Mouse (Mus musculus) hindbrain, embryonic 16.5 days (tissue): ENCODE data around the gene Kdelr1. TPM values are rescaled to one million over a fixed set of nuclear protein-coding genes. Genes with fewer than 3 reads are reported as not detected.
A peak's percentile ranks its signal among the peaks of the same experiment; 100 is the strongest.

Experiments used
- ATAC-seq: fragments of 200-750 bp; cut with Nextera tagmentation; 2 replicates; pipeline ENCODE4 v1.8.0; 2017; ENCODE audit warnings: moderate TSS enrichment, moderate library complexity
- H3K27ac ChIP-seq: fragments of 300-500 bp; sonication (generic); 2 replicates; pipeline ENCODE4 v1.5.1; 2014; ENCODE audit warnings: low read depth, mild to moderate bottlenecking, control low read depth, low read length, moderate library complexity
- H3K27me3 ChIP-seq: fragments of 300-500 bp; sonication (generic); replicated peaks from 2 replicates; pipeline ENCODE4 v1.6.1; 2014; ENCODE audit warnings: low read length; ENCODE audit not compliant: control insufficient read depth, insufficient read depth
- H3K36me3 ChIP-seq: fragments of 300-500 bp; sonication (generic); 2 replicates; pipeline ENCODE4 v1.6.1; 2014; ENCODE audit warnings: mild to moderate bottlenecking, low read length, moderate library complexity, mixed read lengths; ENCODE audit not compliant: control insufficient read depth, insufficient read depth
- H3K4me1 ChIP-seq: fragments of 300-500 bp; sonication (generic); 2 replicates; pipeline ENCODE4 v1.6.1; 2014; ENCODE audit warnings: low read depth, low read length; ENCODE audit not compliant: control insufficient read depth, insufficient read depth
- H3K4me2 ChIP-seq: fragments of 300-500 bp; sonication (generic); 2 replicates; pipeline ENCODE4 v1.6.1; 2014; ENCODE audit warnings: mild to moderate bottlenecking, low read length, control low read depth, moderate library complexity
- H3K4me3 ChIP-seq: fragments of 300-500 bp; sonication (generic); 2 replicates; pipeline ENCODE4 v1.5.1; 2014; ENCODE audit warnings: mild to moderate bottlenecking, low read length, control low read depth, moderate library complexity
- H3K9ac ChIP-seq: fragments of 300-500 bp; sonication (generic); 2 replicates; pipeline ENCODE4 v1.6.1; 2014; ENCODE audit warnings: low read depth, mild to moderate bottlenecking, control low read depth, low read length, moderate library complexity
- H3K9me3 ChIP-seq: fragments of 300-500 bp; sonication (generic); 2 replicates; pipeline ENCODE4 v1.6.1; 2014; ENCODE audit warnings: mild to moderate bottlenecking, low read length, moderate library complexity; ENCODE audit not compliant: control insufficient read depth
- WGBS: fragments of 180-500 bp; shearing (Covaris S2); extraction: QIAGEN DNeasy Blood & Tissue Kit; methylation state at CpG from one replicate; pipeline ENCODE4 v1.1.7; 2014; 5-methylcytosine and 5-hydroxymethylcytosine counted together
- polyA plus RNA-seq: library from polyadenylated mRNA; unstranded; fragments of >200 nt; fragmentation: Nextera tagmentation; extraction: Ambion mirVana; gene quantifications from 2 replicates; pipeline ENCODE4 v1.2.1, GENCODE M21; 2015

The Kdelr1 gene
- polyA plus RNA-seq, 1 experiment from 2014 or later: 54.5 TPM

DNA sequence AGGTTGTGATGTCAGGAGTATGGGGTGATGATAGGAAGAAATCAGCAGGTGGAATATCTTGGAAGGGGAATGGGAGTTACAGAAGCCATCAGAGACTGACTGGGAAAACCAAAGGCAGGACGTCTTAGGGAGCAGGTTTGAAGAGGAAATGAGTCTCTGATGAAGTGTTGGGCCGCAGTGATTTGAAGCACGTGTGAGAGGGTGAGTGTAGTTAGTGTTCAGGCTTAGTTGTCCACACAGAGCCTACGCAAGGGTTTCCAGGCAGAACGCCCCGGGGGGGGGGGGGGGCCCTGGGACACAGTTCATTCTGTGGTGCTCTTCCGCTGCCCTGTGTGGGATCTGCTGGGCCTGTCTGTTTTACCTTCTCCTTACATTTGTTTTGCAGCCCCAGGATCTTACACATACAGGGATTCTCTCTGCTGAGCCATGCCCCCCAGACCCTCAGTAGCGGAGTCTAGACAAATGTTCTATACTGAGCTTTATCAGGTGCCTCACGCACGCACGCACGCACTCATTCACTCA lies 30.0 kb downstream of the Kdelr1 start:
- peaks cover 5% of the 10 kb centered on the region for H3K4me1 ChIP-seq
- no peak overlapping the region for H3K9ac ChIP-seq
- H3K9me3 ChIP-seq: no peaks in the 10 kb centered on the region
- H3K36me3 ChIP-seq: no peaks in the 10 kb centered on the region
- H3K27ac ChIP-seq: no peak overlapping the region
- 79% methylated on average over 10 of the region's 12 CpGs for WGBS
- no peak for ATAC-seq
- H3K4me2 ChIP-seq: no peak overlapping the region
- H3K4me3 ChIP-seq: no peak overlapping the region
- no peaks in the 10 kb centered on the region for H3K27me3 ChIP-seq

DNA sequence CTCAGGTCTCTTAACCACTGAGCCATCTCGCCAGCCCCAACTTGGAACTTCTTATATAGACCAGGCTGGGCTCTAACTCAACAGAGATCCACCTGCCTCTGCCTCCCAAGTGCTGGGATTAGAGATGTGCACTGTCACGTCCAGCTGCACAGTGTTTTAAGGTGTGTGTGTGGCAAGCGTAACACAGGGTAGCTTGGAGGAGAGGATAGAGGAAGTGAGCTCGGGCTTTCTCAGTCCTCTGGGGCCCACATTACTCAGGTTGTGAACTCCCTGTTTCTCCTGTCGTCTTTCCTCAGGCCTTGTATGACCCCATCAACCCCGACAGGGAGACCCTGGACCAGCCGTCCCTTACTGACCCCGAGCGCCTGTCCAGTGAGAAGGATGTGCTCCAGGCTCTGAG lies 34.0 kb downstream of the Kdelr1 start:
- Histone ChIP-seq H3K36me3 (peaks cover 10% of the 10 kb centered on the region), H3K9ac (no peak overlapping the region), H3K4me1 (no peaks in the 10 kb centered on the region), H3K9me3 (no peaks in the 10 kb centered on the region), H3K27me3 (no peaks in the 10 kb centered on the region), H3K4me3 (no peak overlapping the region), H3K4me2 (no peak overlapping the region), H3K27ac (no peak overlapping the region)
- no peak for ATAC-seq
- WGBS: 90% methylated on average over 9 of the region's 9 CpGs

DNA sequence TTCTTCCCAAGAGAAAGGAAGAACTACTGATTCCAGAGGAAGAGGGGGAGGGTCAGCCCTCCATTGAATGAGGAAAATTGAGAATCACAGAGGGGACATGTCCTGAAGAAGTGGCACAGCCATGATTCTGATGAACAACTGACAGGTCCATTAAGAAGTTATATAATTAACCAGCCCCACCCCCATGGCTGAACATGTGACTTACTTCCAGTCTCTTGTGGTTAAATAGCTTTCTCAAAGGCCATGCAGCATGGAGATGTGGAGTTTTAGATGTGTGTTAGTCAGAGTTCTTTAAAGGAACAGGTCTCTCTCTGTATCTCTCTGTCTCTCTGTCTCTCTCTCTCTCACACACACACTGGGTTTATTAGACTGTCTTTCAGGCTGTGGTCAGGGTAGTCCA lies 35.8 kb downstream of the Kdelr1 start:
- H3K9me3 ChIP-seq: no peaks in the 10 kb centered on the region

DNA sequence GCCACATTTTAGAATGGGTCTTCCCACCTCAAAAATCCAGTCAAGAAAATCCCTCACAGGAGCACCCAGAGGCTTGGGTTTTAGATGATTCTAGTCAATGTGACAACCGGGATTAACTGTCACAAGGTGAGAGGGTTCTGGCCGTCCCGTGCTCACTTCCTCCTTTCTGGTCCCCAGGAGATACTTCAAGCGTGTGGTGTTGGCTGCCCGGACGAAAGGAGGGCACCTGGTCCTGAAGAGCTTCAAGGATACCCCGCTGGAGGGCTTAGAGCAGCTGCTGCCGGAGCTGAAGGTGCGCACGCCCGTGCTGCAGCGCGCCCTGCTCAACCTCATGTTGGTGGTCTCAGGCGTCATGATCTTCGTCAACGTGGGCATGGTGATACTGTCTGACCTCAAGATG lies 36.6 kb downstream of the Kdelr1 start:
- Histone ChIP-seq H3K27me3 (no peaks in the 10 kb centered on the region), H3K9ac (no peak overlapping the region), H3K4me3 (no peak overlapping the region), H3K4me2 (no peak overlapping the region), H3K27ac (no peak overlapping the region), H3K9me3 (no peaks in the 10 kb centered on the region), H3K36me3 (peaks cover 10% of the 10 kb centered on the region), H3K4me1 (no peaks in the 10 kb centered on the region)
- no peak for ATAC-seq
- 92% methylated on average over 16 of the region's 16 CpGs for WGBS

More for the DNA sequence above, 35.8 kb downstream of the Kdelr1 start:
- Histone ChIP-seq H3K9ac (no peak overlapping the region), H3K27me3 (no peaks in the 10 kb centered on the region), H3K4me2 (no peak overlapping the region), H3K27ac (no peak overlapping the region), H3K4me3 (no peak overlapping the region), H3K36me3 (peaks cover 10% of the 10 kb centered on the region), H3K4me1 (no peaks in the 10 kb centered on the region)
- ATAC-seq: no peak

DNA sequence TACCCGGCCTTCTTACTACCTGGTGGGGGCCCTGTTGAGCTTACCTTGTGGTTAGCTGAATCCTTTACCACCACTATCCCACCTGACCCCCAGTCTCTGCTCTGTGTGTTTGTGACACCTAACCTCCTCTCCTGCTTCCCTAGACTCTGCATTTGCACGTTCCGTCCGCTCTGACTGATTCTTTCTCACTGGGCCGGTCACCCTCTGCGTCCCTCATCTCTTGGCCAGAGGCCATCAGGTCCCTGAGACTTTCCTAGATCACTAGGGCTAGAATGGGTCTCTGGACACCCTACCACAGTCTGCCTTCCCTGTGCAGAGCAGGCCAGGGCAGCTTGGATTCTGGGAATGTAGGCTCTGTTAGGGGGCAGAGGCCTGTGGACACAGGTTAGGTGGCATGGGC lies 41.5 kb downstream of the Kdelr1 start:
- Histone ChIP-seq H3K4me3 (no peak overlapping the region), H3K9me3 (no peaks in the 10 kb centered on the region), H3K9ac (no peak overlapping the region), H3K36me3 (peaks cover 10% of the 10 kb centered on the region), H3K4me2 (no peak overlapping the region), H3K27me3 (no peaks in the 10 kb centered on the region), H3K27ac (no peak overlapping the region), H3K4me1 (peaks cover 19% of the 10 kb centered on the region)
- ATAC-seq: no peak
- 82% methylated on average over 6 of the region's 6 CpGs for WGBS

DNA sequence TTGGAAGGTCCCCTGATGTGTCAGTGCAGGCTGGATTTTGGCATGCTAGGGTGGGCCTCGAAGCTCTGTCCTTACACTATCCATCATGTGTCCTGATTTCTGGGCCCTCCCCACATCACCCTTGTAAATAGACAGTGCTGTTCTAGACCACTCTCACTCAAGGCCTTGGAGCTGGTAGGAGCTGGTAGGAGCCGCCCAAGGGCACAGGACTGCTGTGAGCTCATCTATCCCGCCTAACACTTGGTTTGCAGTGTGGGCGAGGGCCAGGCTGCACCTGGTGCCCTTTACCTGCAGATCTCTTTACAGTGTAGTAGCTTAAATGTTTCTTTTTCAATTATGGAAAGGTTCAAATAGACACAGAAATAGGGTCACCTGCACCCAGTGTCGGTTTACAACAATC lies 42.4 kb downstream of the Kdelr1 start:
- WGBS: 86% methylated on average over 5 of the region's 5 CpGs
- no peak overlapping the region for H3K4me3 ChIP-seq
- no peaks in the 10 kb centered on the region for H3K27me3 ChIP-seq
- H3K4me2 ChIP-seq: no peak overlapping the region
- H3K9ac ChIP-seq: no peak overlapping the region
- peaks cover 19% of the 10 kb centered on the region for H3K4me1 ChIP-seq
- peaks cover 3% of the 10 kb centered on the region for H3K36me3 ChIP-seq
- no peak for ATAC-seq
- no peak overlapping the region for H3K27ac ChIP-seq
- H3K9me3 ChIP-seq: no peaks in the 10 kb centered on the region

DNA sequence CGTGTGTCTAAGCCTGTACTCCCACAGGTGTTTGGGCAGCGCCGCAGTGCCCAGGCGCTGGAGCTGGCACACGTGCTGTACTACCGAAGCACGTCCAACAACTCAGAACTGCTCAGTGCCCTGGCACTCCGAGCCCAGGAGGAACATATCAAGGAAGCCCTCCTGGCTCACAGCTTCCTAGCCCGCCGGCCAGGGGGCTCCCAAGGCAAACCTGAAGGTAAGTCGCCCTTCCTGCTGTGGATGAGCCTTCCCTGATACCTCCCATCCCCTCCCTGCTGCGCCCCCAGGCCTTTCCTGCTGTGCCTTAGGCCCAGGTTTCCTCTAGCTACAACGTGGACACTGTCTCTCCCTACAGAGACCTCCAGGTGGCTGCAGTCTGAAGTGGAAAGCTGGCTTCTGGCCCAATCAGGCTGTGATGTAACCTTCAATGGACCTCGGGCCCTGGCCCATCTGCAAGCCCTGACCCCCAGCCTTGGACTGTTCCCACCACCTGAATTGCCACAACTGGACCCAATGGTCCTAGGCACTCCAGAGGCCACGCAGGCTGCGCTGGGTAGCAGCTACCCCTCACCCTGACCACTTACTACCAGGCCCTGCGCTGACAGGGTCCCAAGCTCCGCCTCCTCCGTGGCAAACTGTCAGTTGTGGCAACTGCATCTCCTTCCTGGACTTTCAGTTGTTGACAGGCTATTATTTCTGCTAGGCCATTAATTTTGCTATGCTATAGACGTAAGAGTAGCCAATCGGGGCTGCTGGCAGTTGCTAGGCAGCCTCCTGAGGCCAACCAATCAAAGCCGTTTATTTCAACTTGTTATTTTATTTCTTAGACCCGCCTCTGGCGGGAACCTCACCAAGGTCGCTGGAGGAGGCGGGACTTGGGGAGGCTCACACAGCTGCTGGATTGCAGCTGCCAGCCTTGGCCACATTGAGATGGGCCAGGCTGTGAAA lies 43.8 kb downstream of the Kdelr1 start:
- ATAC-seq: peak; percentile 90
- 33% methylated on average over 26 of the region's 26 CpGs for WGBS
- H3K27me3 ChIP-seq: no peaks in the 10 kb centered on the region

DNA sequence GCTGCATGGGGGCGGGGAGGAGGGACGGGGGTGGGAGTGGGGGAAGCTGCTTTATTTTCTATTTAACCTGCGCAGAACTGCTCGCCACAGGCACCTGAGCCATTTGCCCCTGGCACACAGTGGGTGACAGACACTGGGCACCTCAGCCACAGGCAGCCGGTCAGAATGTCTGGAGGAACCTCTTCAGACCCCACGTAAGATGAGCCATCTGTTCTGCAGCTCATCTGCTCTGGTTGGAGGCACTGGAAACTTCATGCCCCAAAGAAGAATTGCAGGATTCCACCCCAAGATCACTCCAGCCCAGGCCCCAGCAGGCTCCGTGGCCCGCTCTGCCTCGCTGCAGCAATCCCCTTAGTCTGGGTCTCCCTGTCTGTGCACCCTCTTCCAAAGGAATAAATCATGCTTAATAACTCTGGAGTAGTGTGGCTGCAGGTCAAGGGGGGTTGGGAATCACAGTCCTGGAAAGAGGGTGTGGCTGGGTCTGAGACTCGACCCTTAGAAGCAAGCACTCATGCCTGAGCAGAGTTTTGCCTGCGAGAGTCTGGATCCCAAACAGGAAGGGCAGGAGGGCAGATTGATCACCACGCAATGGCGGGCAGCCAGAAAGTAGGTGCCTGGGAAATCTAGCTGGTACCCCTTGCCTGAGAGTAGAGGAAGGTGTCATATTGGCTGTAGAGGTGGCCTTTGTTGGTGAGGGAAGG lies 44.6 kb downstream of the Kdelr1 start:
- H3K4me3 ChIP-seq: peak overlapping the region; percentile 31
- no peaks in the 10 kb centered on the region for H3K27me3 ChIP-seq
- peak overlapping the region; percentile 56 for H3K4me2 ChIP-seq
- 28% methylated on average over 13 of the region's 13 CpGs for WGBS
- H3K4me1 ChIP-seq: peaks cover 19% of the 10 kb centered on the region
- H3K27ac ChIP-seq: peak overlapping the region; percentile 86
- H3K9me3 ChIP-seq: no peaks in the 10 kb centered on the region
- H3K36me3 ChIP-seq: no peaks in the 10 kb centered on the region
- ATAC-seq: peak; percentile 12
- H3K9ac ChIP-seq: peak overlapping the region; percentile 59

More for the DNA sequence above, 43.8 kb downstream of the Kdelr1 start:
- Histone ChIP-seq H3K4me3 (peak overlapping the region; percentile 31), H3K36me3 (no peaks in the 10 kb centered on the region), H3K9me3 (no peaks in the 10 kb centered on the region), H3K27ac (peak overlapping the region; percentile 86), H3K4me2 (peak overlapping the region; percentile 56), H3K9ac (peak overlapping the region; percentile 59), H3K4me1 (peaks cover 19% of the 10 kb centered on the region)

DNA sequence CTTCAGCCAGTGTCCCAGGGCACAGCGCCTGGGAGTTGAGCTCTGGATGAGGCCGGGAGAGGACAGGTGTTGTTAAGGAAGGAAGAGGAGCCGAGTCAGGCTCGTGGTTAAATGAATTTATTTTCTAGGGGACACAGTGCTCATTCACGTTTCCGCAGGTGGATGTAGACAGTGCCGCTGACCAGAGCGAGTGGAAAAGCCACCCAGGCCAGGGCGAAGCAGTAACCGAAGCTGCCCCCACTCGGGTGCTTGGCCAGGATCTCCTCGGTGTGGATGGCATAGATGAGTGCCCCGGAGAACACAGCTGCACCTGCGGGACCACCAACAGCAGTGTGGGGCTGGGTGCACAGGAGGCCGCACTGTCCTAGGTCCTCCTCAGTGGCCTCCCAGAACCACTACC lies 45.4 kb downstream of the Kdelr1 start:
- Histone ChIP-seq H3K36me3 (no peaks in the 10 kb centered on the region), H3K4me1 (peaks cover 24% of the 10 kb centered on the region), H3K9me3 (no peaks in the 10 kb centered on the region), H3K4me3 (no peak overlapping the region), H3K27me3 (no peaks in the 10 kb centered on the region), H3K27ac (no peak overlapping the region), H3K9ac (no peak overlapping the region), H3K4me2 (no peak overlapping the region)
- 90% methylated on average over 15 of the region's 15 CpGs for WGBS
- no peak for ATAC-seq
